Mouse (Mus musculus): ENCODE results near the gene Grin2a. TPM values are rescaled to one million over a fixed set of nuclear protein-coding genes. Genes with fewer than 3 reads are reported as not detected.

The Grin2a gene
- polyA plus RNA-seq, 1 experiment from 2014 or later, result 0.05 TPM

GRCm38 (mm10) chr16:9857758-9858157 is 137.6 kb downstream of the Grin2a start:
- Histone ChIP-seq H3K9me3 (ENCODE audit: control insufficient read depth, low read length) (no peaks in the 10 kb centered on the region), H3K4me2 (ENCODE audit: low read depth, low read length) (no peak overlapping the region), H3K9ac (ENCODE audit: low read length) (no peak overlapping the region), H3K27me3 (ENCODE audit: control insufficient read depth, insufficient read depth, low read depth, low read length) (no peaks in the 10 kb centered on the region), H3K4me1 (replicated peaks; ENCODE audit: control insufficient read depth, insufficient read depth, low read length) (no peaks in the 10 kb centered on the region), H3K4me3 (ENCODE audit: low read length) (no peak overlapping the region), H3K36me3 (ENCODE audit: control insufficient read depth, insufficient read depth, low read length) (no peaks in the 10 kb centered on the region), H3K27ac (ENCODE audit: low read length) (no peak overlapping the region)
- WGBS, result 66% methylated on average over 2 of the region's 2 CpGs
- no peak for ATAC-seq (ENCODE audit: low read depth)

- no peak for ATAC-seq (ENCODE audit: low read depth)
- H3K4me3 ChIP-seq (ENCODE audit: low read length), result no peak overlapping the region
- no peaks in the 10 kb centered on the region for H3K9me3 ChIP-seq (ENCODE audit: control insufficient read depth, low read length)
- no peak overlapping the region for H3K9ac ChIP-seq (ENCODE audit: low read length)
- H3K36me3 ChIP-seq (ENCODE audit: control insufficient read depth, insufficient read depth, low read length), result no peaks in the 10 kb centered on the region
- H3K27me3 ChIP-seq (ENCODE audit: control insufficient read depth, insufficient read depth, low read depth, low read length), result no peaks in the 10 kb centered on the region
- H3K27ac ChIP-seq (ENCODE audit: low read length), result no peak overlapping the region
- H3K4me1 ChIP-seq (replicated peaks; ENCODE audit: control insufficient read depth, insufficient read depth, low read length), result no peaks in the 10 kb centered on the region
- no peak overlapping the region for H3K4me2 ChIP-seq (ENCODE audit: low read depth, low read length)
- 82% methylated on average over 12 of the region's 12 CpGs for WGBS
Observed at GRCm38 (mm10) chr16:9851265-9851988, 143.9 kb downstream of the Grin2a start.

- WGBS, result 32% methylated on average over 3 of the region's 3 CpGs
- no peak for ATAC-seq (ENCODE audit: low read depth)
Observed at GRCm38 (mm10) chr16:9841496-9841895, 153.9 kb downstream of the Grin2a start.

GRCm38 (mm10) chr16:9836542-9836941 is 158.8 kb downstream of the Grin2a start:
- WGBS, result 31% methylated on average over 8 of the region's 8 CpGs
- Histone ChIP-seq H3K4me2 (ENCODE audit: low read depth, low read length) (no peak overlapping the region), H3K27me3 (ENCODE audit: control insufficient read depth, insufficient read depth, low read depth, low read length) (no peaks in the 10 kb centered on the region), H3K4me3 (ENCODE audit: low read length) (no peak overlapping the region), H3K36me3 (ENCODE audit: control insufficient read depth, insufficient read depth, low read length) (no peaks in the 10 kb centered on the region), H3K4me1 (replicated peaks; ENCODE audit: control insufficient read depth, insufficient read depth, low read length) (no peaks in the 10 kb centered on the region), H3K27ac (ENCODE audit: low read length) (no peak overlapping the region), H3K9ac (ENCODE audit: low read length) (no peak overlapping the region), H3K9me3 (ENCODE audit: control insufficient read depth, low read length) (no peaks in the 10 kb centered on the region)
- no peak for ATAC-seq (ENCODE audit: low read depth)

More at GRCm38 (mm10) chr16:9841496-9841895, 153.9 kb downstream of the Grin2a start:
- H3K4me1 ChIP-seq (replicated peaks; ENCODE audit: control insufficient read depth, insufficient read depth, low read length), result no peaks in the 10 kb centered on the region
- H3K4me3 ChIP-seq (ENCODE audit: low read length), result no peak overlapping the region
- no peak overlapping the region for H3K9ac ChIP-seq (ENCODE audit: low read length)
- no peaks in the 10 kb centered on the region for H3K27me3 ChIP-seq (ENCODE audit: control insufficient read depth, insufficient read depth, low read depth, low read length)
- H3K9me3 ChIP-seq (ENCODE audit: control insufficient read depth, low read length), result no peaks in the 10 kb centered on the region
- H3K4me2 ChIP-seq (ENCODE audit: low read depth, low read length), result no peak overlapping the region
- no peaks in the 10 kb centered on the region for H3K36me3 ChIP-seq (ENCODE audit: control insufficient read depth, insufficient read depth, low read length)
- H3K27ac ChIP-seq (ENCODE audit: low read length), result no peak overlapping the region

- 71% methylated on average over 2 of the region's 2 CpGs for WGBS
- no peak overlapping the region for H3K4me2 ChIP-seq (ENCODE audit: low read depth, low read length)
- H3K4me1 ChIP-seq (replicated peaks; ENCODE audit: control insufficient read depth, insufficient read depth, low read length), result no peaks in the 10 kb centered on the region
- no peak overlapping the region for H3K4me3 ChIP-seq (ENCODE audit: low read length)
- no peak overlapping the region for H3K27ac ChIP-seq (ENCODE audit: low read length)
- H3K27me3 ChIP-seq (ENCODE audit: control insufficient read depth, insufficient read depth, low read depth, low read length), result no peaks in the 10 kb centered on the region
- H3K36me3 ChIP-seq (ENCODE audit: control insufficient read depth, insufficient read depth, low read length), result no peaks in the 10 kb centered on the region
- H3K9me3 ChIP-seq (ENCODE audit: control insufficient read depth, low read length), result no peaks in the 10 kb centered on the region
- ATAC-seq (ENCODE audit: low read depth), result no peak
- no peak overlapping the region for H3K9ac ChIP-seq (ENCODE audit: low read length)
Observed at GRCm38 (mm10) chr16:9834236-9834635, 161.1 kb downstream of the Grin2a start.

GRCm38 (mm10) chr16:9825110-9825483 is 170.3 kb downstream of the Grin2a start:
- Histone ChIP-seq H3K9me3 (ENCODE audit: control insufficient read depth, low read length) (no peaks in the 10 kb centered on the region), H3K4me1 (replicated peaks; ENCODE audit: control insufficient read depth, insufficient read depth, low read length) (no peaks in the 10 kb centered on the region), H3K36me3 (ENCODE audit: control insufficient read depth, insufficient read depth, low read length) (no peaks in the 10 kb centered on the region), H3K4me2 (ENCODE audit: low read depth, low read length) (no peak overlapping the region), H3K27me3 (ENCODE audit: control insufficient read depth, insufficient read depth, low read depth, low read length) (no peaks in the 10 kb centered on the region; the same call in 1 of the 2 replicates), H3K9ac (ENCODE audit: low read length) (no peak overlapping the region), H3K27ac (ENCODE audit: low read length) (no peak overlapping the region), H3K4me3 (ENCODE audit: low read length) (no peak overlapping the region)
- no peak for ATAC-seq (ENCODE audit: low read depth)
- 66% methylated on average over 2 of the region's 2 CpGs for WGBS

GRCm38 (mm10) chr16:9824436-9825109 is 170.8 kb downstream of the Grin2a start:
- Histone ChIP-seq H3K9me3 (ENCODE audit: control insufficient read depth, low read length) (no peaks in the 10 kb centered on the region), H3K4me1 (replicated peaks; ENCODE audit: control insufficient read depth, insufficient read depth, low read length) (no peaks in the 10 kb centered on the region), H3K27ac (ENCODE audit: low read length) (no peak overlapping the region), H3K9ac (ENCODE audit: low read length) (no peak overlapping the region), H3K4me2 (ENCODE audit: low read depth, low read length) (no peak overlapping the region), H3K27me3 (ENCODE audit: control insufficient read depth, insufficient read depth, low read depth, low read length) (no peaks in the 10 kb centered on the region; the same call in 1 of the 2 replicates), H3K36me3 (ENCODE audit: control insufficient read depth, insufficient read depth, low read length) (no peaks in the 10 kb centered on the region), H3K4me3 (ENCODE audit: low read length) (no peak overlapping the region)
- 76% methylated on average over 4 of the region's 4 CpGs for WGBS
- ATAC-seq (ENCODE audit: low read depth), result no peak

- Histone ChIP-seq H3K9me3 (ENCODE audit: control insufficient read depth, low read length) (no peaks in the 10 kb centered on the region), H3K36me3 (ENCODE audit: control insufficient read depth, insufficient read depth, low read length) (no peaks in the 10 kb centered on the region), H3K27ac (ENCODE audit: low read length) (no peak overlapping the region), H3K4me1 (replicated peaks; ENCODE audit: control insufficient read depth, insufficient read depth, low read length) (no peaks in the 10 kb centered on the region), H3K27me3 (ENCODE audit: control insufficient read depth, insufficient read depth, low read depth, low read length) (no peaks in the 10 kb centered on the region), H3K4me2 (ENCODE audit: low read depth, low read length) (no peak overlapping the region), H3K9ac (ENCODE audit: low read length) (no peak overlapping the region), H3K4me3 (ENCODE audit: low read length) (no peak overlapping the region)
- ATAC-seq (ENCODE audit: low read depth), result no peak
Observed at GRCm38 (mm10) chr16:9823686-9824085, 171.7 kb downstream of the Grin2a start.

- Histone ChIP-seq H3K9me3 (ENCODE audit: control insufficient read depth, low read length) (no peaks in the 10 kb centered on the region), H3K9ac (ENCODE audit: low read length) (no peak overlapping the region), H3K27ac (ENCODE audit: low read length) (no peak overlapping the region), H3K4me3 (ENCODE audit: low read length) (no peak overlapping the region), H3K4me2 (ENCODE audit: low read depth, low read length) (no peak overlapping the region), H3K4me1 (replicated peaks; ENCODE audit: control insufficient read depth, insufficient read depth, low read length) (no peaks in the 10 kb centered on the region), H3K36me3 (ENCODE audit: control insufficient read depth, insufficient read depth, low read length) (no peaks in the 10 kb centered on the region), H3K27me3 (ENCODE audit: control insufficient read depth, insufficient read depth, low read depth, low read length) (no peaks in the 10 kb centered on the region)
- no peak for ATAC-seq (ENCODE audit: low read depth)
- 45% methylated on average over 3 of the region's 3 CpGs for WGBS
Observed at GRCm38 (mm10) chr16:9819508-9819907, 175.9 kb downstream of the Grin2a start.

Data from lung, embryonic 16.5 days (tissue).